Mouse (Mus musculus): ENCODE results near the gene Tex101. TPM values are rescaled to one million over a fixed set of nuclear protein-coding genes. Genes with fewer than 3 reads are reported as not detected.
"Not testable (repeated sequence)": the region's sequence is repeated elsewhere in the genome, so short reads cannot be mapped to it uniquely, and the experiment has no call there.

The Tex101 gene
- polyA plus RNA-seq (2011; ENCODE audit: insufficient read length, low read depth, missing spikeins), result not detected in 2 replicates

GRCm38 (mm10) chr7:24676575-24676974, at the start of gene Tex101:
TSS of gene Tex101 (minus strand) at chr7:24676675.
- H3K4me1 ChIP-seq (ENCODE audit: control insufficient read depth, insufficient read depth, low read length), result no peaks in the 10 kb centered on the region
- no peak within 1 kb of the TSS for H3K4me3 ChIP-seq (ENCODE audit: insufficient read depth, low read length)
- TF ChIP-seq CTCF (IDR thresholded peaks at IDR 0.05; ENCODE audit: borderline replicate concordance, insufficient read depth, low read length), result no peak
- TF ChIP-seq POLR2A (IDR thresholded peaks at IDR 0.05; ENCODE audit: low read depth, low read length), result no peak
- no peak within 1 kb of the TSS for H3K27ac ChIP-seq (ENCODE audit: insufficient read depth, low read length)

DNA sequence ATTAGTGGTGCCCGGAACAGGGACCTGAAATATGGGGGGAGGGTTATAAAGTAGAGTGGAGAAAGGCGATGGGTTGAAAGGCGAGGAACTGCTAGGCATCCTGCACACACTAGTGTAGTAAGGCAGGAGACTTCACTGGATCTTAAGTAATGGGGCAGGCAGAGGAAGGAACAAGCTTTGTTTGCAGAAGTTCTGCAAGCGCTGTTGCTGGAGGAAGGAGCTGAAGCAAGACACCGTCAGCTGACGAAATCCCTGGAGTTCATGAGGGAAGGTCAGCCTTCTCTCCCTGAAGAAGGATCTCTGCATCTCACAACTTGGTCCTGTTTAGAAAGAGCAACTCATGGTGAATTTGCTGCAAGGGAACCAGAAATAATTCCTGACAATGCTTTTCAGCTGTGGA, 38.6 kb upstream of the Tex101 start:
- no peak overlapping the region for H3K4me3 ChIP-seq (ENCODE audit: insufficient read depth, low read length)
- no peak overlapping the region for H3K27ac ChIP-seq (ENCODE audit: insufficient read depth, low read length)
- no peaks in the 10 kb centered on the region for H3K4me1 ChIP-seq (ENCODE audit: control insufficient read depth, insufficient read depth, low read length)
- TF ChIP-seq CTCF (IDR thresholded peaks at IDR 0.05; ENCODE audit: borderline replicate concordance, insufficient read depth, low read length) (no peak), POLR2A (IDR thresholded peaks at IDR 0.05; ENCODE audit: low read depth, low read length) (no peak)

- H3K4me1 ChIP-seq (ENCODE audit: control insufficient read depth, insufficient read depth, low read length), result no peaks in the 10 kb centered on the region
- TF ChIP-seq CTCF (IDR thresholded peaks at IDR 0.05; ENCODE audit: borderline replicate concordance, insufficient read depth, low read length), result no peak
- no peak for TF ChIP-seq POLR2A (IDR thresholded peaks at IDR 0.05; ENCODE audit: low read depth, low read length)
- H3K27ac ChIP-seq (ENCODE audit: insufficient read depth, low read length), result no peak within 1 kb of the TSS
- no peak within 1 kb of the TSS for H3K4me3 ChIP-seq (ENCODE audit: insufficient read depth, low read length)
Measured at GRCm38 (mm10) chr7:24708832-24709292, 32.4 kb upstream of the Tex101 start, which contains the start of gene BC049730. TSS of gene BC049730 (plus strand) at chr7:24709242.

- not testable (repeated sequence) for H3K4me3 ChIP-seq (ENCODE audit: insufficient read depth, low read length); H3K27ac ChIP-seq (ENCODE audit: insufficient read depth, low read length); H3K4me1 ChIP-seq (ENCODE audit: control insufficient read depth, insufficient read depth, low read length)
Measured at GRCm38 (mm10) chr7:24702841-24703240, 26.4 kb upstream of the Tex101 start.

DNA sequence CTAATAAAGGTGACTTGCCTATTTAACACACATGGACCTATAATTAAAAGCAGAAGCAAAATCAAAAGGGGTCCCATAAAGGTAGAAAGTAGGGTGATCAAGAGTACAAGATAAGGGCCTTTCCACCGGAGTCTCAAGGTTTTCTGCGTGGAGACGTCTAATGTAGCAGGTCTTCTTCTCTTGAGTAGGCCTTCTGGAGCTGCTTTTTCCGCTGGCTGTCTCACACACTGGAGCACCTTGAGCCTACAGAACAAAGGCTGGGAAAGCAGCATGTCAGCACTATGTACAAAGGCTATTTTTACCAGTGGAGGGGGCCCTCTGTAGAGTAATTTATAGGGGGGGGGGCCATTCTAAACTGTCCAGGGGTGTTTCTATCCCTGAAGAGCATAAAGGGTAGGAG, 21.4 kb upstream of the Tex101 start:
- H3K27ac ChIP-seq (ENCODE audit: insufficient read depth, low read length); H3K4me1 ChIP-seq (ENCODE audit: control insufficient read depth, insufficient read depth, low read length): not testable (repeated sequence)

DNA sequence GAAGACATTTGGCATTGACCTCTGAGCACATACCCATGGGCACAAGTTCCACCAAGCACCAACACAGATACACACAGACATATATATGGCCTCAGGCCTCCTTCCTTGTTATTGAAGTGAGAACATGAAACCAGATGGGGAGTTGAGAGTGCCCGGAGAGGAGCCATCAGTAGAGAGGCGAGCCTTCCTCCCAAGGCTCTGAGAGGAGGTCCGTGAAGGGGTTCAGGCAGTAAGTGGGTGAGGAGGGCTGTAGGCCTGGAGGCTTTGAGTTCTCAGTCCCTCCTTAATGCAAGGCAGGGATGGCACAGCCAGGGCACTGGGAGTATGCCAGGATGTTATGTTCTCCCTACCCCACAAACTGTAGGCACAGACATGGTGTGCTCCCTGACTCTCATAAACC, 16.2 kb upstream of the Tex101 start:
- H3K4me1 ChIP-seq (ENCODE audit: control insufficient read depth, insufficient read depth, low read length); H3K4me3 ChIP-seq (ENCODE audit: insufficient read depth, low read length); H3K27ac ChIP-seq (ENCODE audit: insufficient read depth, low read length): not testable (repeated sequence)

More for the DNA sequence above, 21.4 kb upstream of the Tex101 start:
- not testable (repeated sequence) for H3K4me3 ChIP-seq (ENCODE audit: insufficient read depth, low read length)

DNA sequence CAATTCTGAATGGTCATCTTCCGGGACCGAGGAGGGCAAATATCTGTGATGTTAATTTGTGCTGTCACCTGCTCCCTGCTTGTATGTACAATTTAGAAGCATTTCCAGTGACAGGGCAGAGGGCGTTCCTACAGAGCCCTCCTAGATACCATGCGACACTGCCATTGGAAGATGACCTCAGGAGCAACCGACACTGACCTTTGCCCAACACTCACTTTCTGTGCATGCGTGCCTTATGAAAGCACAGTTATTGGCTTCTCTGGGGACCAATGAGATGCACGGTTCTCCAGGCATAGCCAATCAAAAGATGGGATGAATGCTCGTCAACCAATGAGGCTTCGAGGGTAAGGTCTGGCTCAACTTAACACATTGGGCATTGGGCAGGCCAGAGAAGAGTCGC, 11.0 kb upstream of the Tex101 start:
- H3K4me1 ChIP-seq (ENCODE audit: control insufficient read depth, insufficient read depth, low read length); H3K27ac ChIP-seq (ENCODE audit: insufficient read depth, low read length); H3K4me3 ChIP-seq (ENCODE audit: insufficient read depth, low read length): not testable (repeated sequence)

GRCm38 (mm10) chr7:24684121-24684520, 7.6 kb upstream of the Tex101 start:
- H3K27ac ChIP-seq (ENCODE audit: insufficient read depth, low read length); H3K4me3 ChIP-seq (ENCODE audit: insufficient read depth, low read length); H3K4me1 ChIP-seq (ENCODE audit: control insufficient read depth, insufficient read depth, low read length): not testable (repeated sequence)

- no peaks in the 10 kb centered on the region for H3K4me1 ChIP-seq (ENCODE audit: control insufficient read depth, insufficient read depth, low read length)
- TF ChIP-seq POLR2A (IDR thresholded peaks at IDR 0.05; ENCODE audit: low read depth, low read length), result no peak
- TF ChIP-seq CTCF (IDR thresholded peaks at IDR 0.05; ENCODE audit: borderline replicate concordance, insufficient read depth, low read length), result no peak
- H3K27ac ChIP-seq (ENCODE audit: insufficient read depth, low read length), result no peak overlapping the region
- H3K4me3 ChIP-seq (ENCODE audit: insufficient read depth, low read length), result no peak overlapping the region
Measured at GRCm38 (mm10) chr7:24671944-24672439, 4.5 kb downstream of the Tex101 start.

GRCm38 (mm10) chr7:24664959-24665358, 11.5 kb downstream of the Tex101 start:
- H3K4me1 ChIP-seq (ENCODE audit: control insufficient read depth, insufficient read depth, low read length), result no peaks in the 10 kb centered on the region
- TF ChIP-seq CTCF (IDR thresholded peaks at IDR 0.05; ENCODE audit: borderline replicate concordance, insufficient read depth, low read length) (no peak), POLR2A (IDR thresholded peaks at IDR 0.05; ENCODE audit: low read depth, low read length) (no peak)

DNA sequence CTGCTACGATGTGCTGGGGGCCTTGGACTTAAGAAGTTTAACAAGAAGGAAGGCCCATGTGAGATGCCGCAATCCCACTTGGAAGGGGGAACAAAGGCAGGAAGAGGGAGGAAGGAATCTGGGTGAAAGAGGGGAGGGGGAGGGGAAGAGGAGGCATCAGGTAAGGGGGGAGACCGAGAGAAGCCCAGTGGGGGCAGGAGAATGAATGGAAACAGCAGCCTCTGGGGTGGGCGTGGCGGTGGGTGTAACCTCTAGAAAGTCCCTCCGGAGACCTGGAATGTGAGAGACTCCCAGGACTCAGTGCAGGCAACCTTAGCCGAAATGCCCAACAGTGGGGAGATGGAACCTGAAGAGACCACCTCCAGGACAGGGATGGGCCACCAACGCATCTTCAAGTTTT, 12.2 kb downstream of the Tex101 start:
- Histone ChIP-seq H3K27ac (ENCODE audit: insufficient read depth, low read length) (no peak overlapping the region), H3K4me3 (ENCODE audit: insufficient read depth, low read length) (no peak overlapping the region), H3K4me1 (ENCODE audit: control insufficient read depth, insufficient read depth, low read length) (no peaks in the 10 kb centered on the region)
- no peak for TF ChIP-seq POLR2A (IDR thresholded peaks at IDR 0.05; ENCODE audit: low read depth, low read length)
- no peak for TF ChIP-seq CTCF (IDR thresholded peaks at IDR 0.05; ENCODE audit: borderline replicate concordance, insufficient read depth, low read length)

More at GRCm38 (mm10) chr7:24664959-24665358, 11.5 kb downstream of the Tex101 start:
- Histone ChIP-seq H3K27ac (ENCODE audit: insufficient read depth, low read length) (no peak overlapping the region), H3K4me3 (ENCODE audit: insufficient read depth, low read length) (no peak overlapping the region)

Data from embryonic fibroblast, embryonic 13.5 days (primary cell).